Mouse (Mus musculus): ENCODE data around the gene Tmem135. TPM values are rescaled to one million over a fixed set of nuclear protein-coding genes. Genes with fewer than 3 reads are reported as not detected.

Tmem135 gene
- total and polyA plus RNA-seq, 3 experiments = 7.4 to 33.9 TPM; not detected in 1

GRCm38 (mm10) chr7:89417707-89418106 lies 13.7 kb upstream of the Tmem135 start:
- Histone ChIP-seq H3K79me2 (ENCODE audit: control insufficient read depth, insufficient read depth, low read length, poor library complexity) (no peaks in the 10 kb centered on the region), H3K4me1 (ENCODE audit: control insufficient read depth in 1 of 2, insufficient read depth in 2 of 2, low read length in 2 of 2) (peaks cover 8 to 28% of the 10 kb centered on the region in 2 experiments; a peak in 3 of 4 replicates), H3K27ac (ENCODE audit: control insufficient read depth, low read depth, low read length) (no peak overlapping the region), H3K36me3 (ENCODE audit: control insufficient read depth in 1 of 2, insufficient read depth in 2 of 2, low read length in 2 of 2) (peaks cover 0 to 14% of the 10 kb centered on the region in 2 experiments; a peak in 2 of 4 replicates), H3K4me3 (ENCODE audit: control insufficient read depth in 1 of 2, insufficient read depth in 1 of 2, low read depth in 2 of 2, low read length in 2 of 2) (no peak overlapping the region), H3K9me3 (replicated peaks; ENCODE audit: insufficient read depth, low read length) (no peaks in the 10 kb centered on the region), H3K27me3 (ENCODE audit: control insufficient read depth in 1 of 2, insufficient read depth in 2 of 2, low read length in 2 of 2) (no peaks in the 10 kb centered on the region; a peak in 1 of 4 replicates), H3K9ac (ENCODE audit: control insufficient read depth, low read depth, low read length, poor library complexity, severe bottlenecking) (no peak overlapping the region)
- no peak for DNase-seq (ENCODE audit: low read depth, low spot score)
- TF ChIP-seq ZNF384 (IDR thresholded peaks at IDR 0.05; ENCODE audit: low read depth, low read length) (no peak), ETS1 (IDR thresholded peaks at IDR 0.05; ENCODE audit: low read depth, low read length) (no peak), EP300 (IDR thresholded peaks at IDR 0.05; ENCODE audit: low read depth in 1 of 2, low read length in 2 of 2) (no peak), CTCF (IDR thresholded peaks at IDR 0.05 in 2 of 3, conservative IDR thresholded peaks at IDR 0.05 in 1 of 3; ENCODE audit: control insufficient read depth in 1 of 3, insufficient read depth in 1 of 3, low read depth in 2 of 3, low read length in 3 of 3, poor library complexity in 1 of 3, severe bottlenecking in 1 of 3) (no peak), NRF1 (IDR thresholded peaks at IDR 0.05; ENCODE audit: insufficient read depth, low read depth, low read length, poor library complexity, severe bottlenecking) (no peak), HCFC1 (IDR thresholded peaks at IDR 0.05; ENCODE audit: low read depth, low read length) (no peak), E2F4 (IDR thresholded peaks at IDR 0.05; ENCODE audit: borderline replicate concordance, low read depth, low read length) (no peak), TCF12 (IDR thresholded peaks at IDR 0.05; ENCODE audit: low read depth, low read length) (no peak), GABPA (IDR thresholded peaks at IDR 0.05; ENCODE audit: low read depth, low read length) (no peak), MYC (IDR thresholded peaks at IDR 0.05; ENCODE audit: low read depth, low read length) (no peak), MAZ (IDR thresholded peaks at IDR 0.05; ENCODE audit: low read depth, low read length) (no peak), JUND (IDR thresholded peaks at IDR 0.05; ENCODE audit: low read depth, low read length) (no peak), USF1 (IDR thresholded peaks at IDR 0.05; ENCODE audit: low read depth, low read length) (no peak), NELFE (IDR thresholded peaks at IDR 0.05; ENCODE audit: low read depth, low read length) (no peak), UBTF (IDR thresholded peaks at IDR 0.05; ENCODE audit: borderline replicate concordance, insufficient read depth, low read depth, low read length) (no peak), POLR2AphosphoS2 (IDR thresholded peaks at IDR 0.05; ENCODE audit: low read length) (no peak), ZMIZ1 (IDR thresholded peaks at IDR 0.05; ENCODE audit: low read depth, low read length) (no peak), RAD21 (IDR thresholded peaks at IDR 0.05; ENCODE audit: low read depth, low read length) (no peak)

- DNase-seq (ENCODE audit: low read depth, low spot score) = peak; percentile 49
- Histone ChIP-seq H3K4me3 (ENCODE audit: control insufficient read depth in 1 of 2, insufficient read depth in 1 of 2, low read depth in 2 of 2, low read length in 2 of 2) (no peak overlapping the region), H3K4me1 (ENCODE audit: control insufficient read depth in 1 of 2, insufficient read depth in 2 of 2, low read length in 2 of 2) (peaks cover 18 to 42% of the 10 kb centered on the region in 2 experiments), H3K9ac (ENCODE audit: control insufficient read depth, low read depth, low read length, poor library complexity, severe bottlenecking) (peak overlapping the region; percentile 22; the same call in 1 of the 2 replicates), H3K36me3 (ENCODE audit: control insufficient read depth in 1 of 2, insufficient read depth in 2 of 2, low read length in 2 of 2) (peaks cover 0 to 27% of the 10 kb centered on the region in 2 experiments; a peak in 2 of 4 replicates), H3K79me2 (ENCODE audit: control insufficient read depth, insufficient read depth, low read length, poor library complexity) (no peaks in the 10 kb centered on the region), H3K27me3 (ENCODE audit: control insufficient read depth in 1 of 2, insufficient read depth in 2 of 2, low read length in 2 of 2) (no peaks in the 10 kb centered on the region), H3K27ac (ENCODE audit: control insufficient read depth, low read depth, low read length) (peak overlapping the region; percentile 37; the same call in 1 of the 2 replicates), H3K9me3 (replicated peaks; ENCODE audit: insufficient read depth, low read length) (no peaks in the 10 kb centered on the region)
- no peak for TF ChIP-seq BHLHE40 (IDR thresholded peaks at IDR 0.05; ENCODE audit: borderline replicate concordance, low read depth, low read length)
- peak in 1 of 2 experiments; percentile 45; a peak in 1 of 4 replicates for TF ChIP-seq EP300 (IDR thresholded peaks at IDR 0.05; ENCODE audit: low read depth in 1 of 2, low read length in 2 of 2)
- no peak for TF ChIP-seq NRF1 (IDR thresholded peaks at IDR 0.05; ENCODE audit: insufficient read depth, low read depth, low read length, poor library complexity, severe bottlenecking)
- TF ChIP-seq USF1 (IDR thresholded peaks at IDR 0.05; ENCODE audit: low read depth, low read length) = peak; percentile 78; the same call in 1 of the 2 replicates
- no peak for TF ChIP-seq CTCF (IDR thresholded peaks at IDR 0.05 in 2 of 3, conservative IDR thresholded peaks at IDR 0.05 in 1 of 3; ENCODE audit: control insufficient read depth in 1 of 3, insufficient read depth in 1 of 3, low read depth in 2 of 3, low read length in 3 of 3, poor library complexity in 1 of 3, severe bottlenecking in 1 of 3)
- TF ChIP-seq TCF12 (IDR thresholded peaks at IDR 0.05; ENCODE audit: low read depth, low read length) = peak; percentile 19; the same call in 1 of the 2 replicates
- TF ChIP-seq ZNF384 (IDR thresholded peaks at IDR 0.05; ENCODE audit: low read depth, low read length) = no peak
- TF ChIP-seq MAZ (IDR thresholded peaks at IDR 0.05; ENCODE audit: low read depth, low read length) = no peak
Measured at GRCm38 (mm10) chr7:89416027-89416426, 12.0 kb upstream of the Tmem135 start.
